ENCODE assay signal across 8 mouse cellular contexts in genomic region chr7:45361243-45361804, GRCm38 (mm10). TPM values are rescaled to one million over a fixed set of nuclear protein-coding genes. Genes with fewer than 3 reads are reported as not detected.
DNase-seq lines count a peak whose midpoint lies in the region; ATAC-seq and TF ChIP-seq lines count a peak whose summit lies in the region.

No protein-coding gene starts in this region.

- intact Hi-C loops in gastrocnemius, adult 2 months (cut with DNase I): no loop called here
- intact Hi-C loops in left cerebral cortex, postnatal 14 days (cut with DNase I): no loop called here

- no peaks in the 10 kb centered on the region for H3K9me3 ChIP-seq in intestine, embryonic 14.5 days (ENCODE audit: control insufficient read depth, low read length)

- under 1% methylated on average over 43 of the region's 43 CpGs for WGBS in intestine, embryonic 14.5 days

- no peak overlapping the region for H3K27ac ChIP-seq in gastrocnemius, adult 2 months
- H3K27ac ChIP-seq in intestine, embryonic 14.5 days (ENCODE audit: low read depth): no peak overlapping the region

- H3K36me3 ChIP-seq in intestine, embryonic 14.5 days (ENCODE audit: control insufficient read depth, insufficient read depth, low read length): no peaks in the 10 kb centered on the region

- H3K4me3 ChIP-seq in gastrocnemius, adult 2 months: peak overlapping the region; percentile 68
- H3K4me3 ChIP-seq in intestine, embryonic 14.5 days (ENCODE audit: low read depth, low read length): peak overlapping the region; percentile 48

- H3K9ac ChIP-seq in intestine, embryonic 14.5 days (ENCODE audit: low read length): peak overlapping the region; percentile 31; the same call in 1 of the 2 replicates

- peaks cover 55% of the 10 kb centered on the region for H3K27me3 ChIP-seq in intestine, embryonic 14.5 days (replicated peaks; ENCODE audit: control insufficient read depth, insufficient read depth, low read length)

- peak overlapping the region; percentile 85 for H3K4me2 ChIP-seq in intestine, embryonic 14.5 days (ENCODE audit: low read length)

- H3K4me1 ChIP-seq in intestine, embryonic 14.5 days (replicated peaks; ENCODE audit: control insufficient read depth, insufficient read depth, low read length): peaks cover 12% of the 10 kb centered on the region

- ATAC-seq in intestine, embryonic 14.5 days (replicated peaks; ENCODE audit: low FRiP score, low TSS enrichment, low read depth): peak; percentile 82
- ATAC-seq in megakaryocyte-erythroid progenitor cell, adult 5-6 weeks (replicated peaks; ENCODE audit: low FRiP score, low TSS enrichment, poor library complexity, severe bottlenecking): peak; percentile 73

- DNase-seq in R1 (ENCODE audit: low read depth, low spot score): peak; percentile 100
- DNase-seq in cerebellum, postnatal 10 days: peak; percentile 91 to 94
- peak; percentile 79 for DNase-seq in gastrocnemius, adult 2 months
- DNase-seq in intestine, embryonic 14.5 days (ENCODE audit: low spot score): peak; percentile 89
- peak; percentile 84 to 89 for DNase-seq in left cerebral cortex, postnatal 14 days (ENCODE audit: low spot score in 2 of 2)
- DNase-seq in right cerebral cortex, postnatal 10 days (ENCODE audit: low spot score in 2 of 2): peak; percentile 90 to 93
- DNase-seq in c-Kit-positive CD71-positive TER-119-positive erythroid progenitor cells, embryonic 14.5 days (ENCODE audit: low spot score): no peak

- TF ChIP-seq CTCF in gastrocnemius, adult 2 months (IDR thresholded peaks at IDR 0.05): no peak

RNA-seq across cellular contexts. Expression of gene Ppfia3, which starts 5.5 kb away (rescaled TPM):
- total RNA-seq in gastrocnemius, adult 2 months (2021): under 1 TPM; 0.08 to 0.10 TPM
- 5.5 and 5.8 TPM in 2 replicates for polyA plus RNA-seq in intestine, embryonic 14.5 days (2014; fragmentation: Nextera tagmentation; extraction: Ambion mirVana)
- 100 to 1,000 TPM; 159 to 168 TPM for total RNA-seq in left cerebral cortex, postnatal 14 days (2021)
- 0.42 TPM in 1 of 2 replicates, not detected in the other for total RNA-seq in megakaryocyte-erythroid progenitor cell, adult 5-6 weeks (2014; fragmentation: Nextera tagmentation)
- 0.80 TPM in 1 of 2 replicates, not detected in the other for total RNA-seq in megakaryocyte-erythroid progenitor cell, adult 5-6 weeks (2017)

RNA-seq across cellular contexts. Expression of gene Lin7b, which starts 9.1 kb away (rescaled TPM):
- not detected for total RNA-seq in gastrocnemius, adult 2 months (2021)
- 3.0 and 3.2 TPM in 2 replicates for polyA plus RNA-seq in intestine, embryonic 14.5 days (2014; fragmentation: Nextera tagmentation; extraction: Ambion mirVana)
- 100 to 1,000 TPM; 198 to 216 TPM for total RNA-seq in left cerebral cortex, postnatal 14 days (2021)
- total RNA-seq in megakaryocyte-erythroid progenitor cell, adult 5-6 weeks (2014; fragmentation: Nextera tagmentation): 2.4 and 2.6 TPM in 2 replicates
- not detected in 2 replicates for total RNA-seq in megakaryocyte-erythroid progenitor cell, adult 5-6 weeks (2017)

RNA-seq across cellular contexts. Expression of gene Hrc, which starts 26.2 kb away (rescaled TPM):
- 1,000 to 10,000 TPM in 1 of 2 experiments, 100 to 1,000 TPM in 1; 818 to 1,018 TPM for total RNA-seq in gastrocnemius, adult 2 months (2021)
- 0.58 and 0.63 TPM in 2 replicates for polyA plus RNA-seq in intestine, embryonic 14.5 days (2014; fragmentation: Nextera tagmentation; extraction: Ambion mirVana)
- 1 to 10 TPM in 1 of 2 experiments, under 1 TPM in 1; 0.99 to 1.2 TPM for total RNA-seq in left cerebral cortex, postnatal 14 days (2021)
- total RNA-seq in megakaryocyte-erythroid progenitor cell, adult 5-6 weeks (2014; fragmentation: Nextera tagmentation): not detected in 2 replicates
- not detected in 2 replicates for total RNA-seq in megakaryocyte-erythroid progenitor cell, adult 5-6 weeks (2017)

RNA-seq across cellular contexts. Expression of gene Trpm4, which starts 27.7 kb away (rescaled TPM):
- total RNA-seq in gastrocnemius, adult 2 months (2021): 10 to 100 TPM; 33.9 to 34.7 TPM
- polyA plus RNA-seq in intestine, embryonic 14.5 days (2014; fragmentation: Nextera tagmentation; extraction: Ambion mirVana): 18.7 and 21.3 TPM in 2 replicates
- total RNA-seq in left cerebral cortex, postnatal 14 days (2021): 10 to 100 TPM; 19.5 to 21.3 TPM
- 0.22 and 0.54 TPM in 2 replicates for total RNA-seq in megakaryocyte-erythroid progenitor cell, adult 5-6 weeks (2014; fragmentation: Nextera tagmentation)
- 0.11 TPM in 1 of 2 replicates, not detected in the other for total RNA-seq in megakaryocyte-erythroid progenitor cell, adult 5-6 weeks (2017)

RNA-seq across cellular contexts. Expression of gene Snrnp70, which starts 34.2 kb away (rescaled TPM):
- total RNA-seq in gastrocnemius, adult 2 months (2021): 10 to 100 TPM; 87.9 to 90.7 TPM
- 77.1 and 86.0 TPM in 2 replicates for polyA plus RNA-seq in intestine, embryonic 14.5 days (2014; fragmentation: Nextera tagmentation; extraction: Ambion mirVana)
- total RNA-seq in left cerebral cortex, postnatal 14 days (2021): 100 to 1,000 TPM; 373 to 398 TPM
- total RNA-seq in megakaryocyte-erythroid progenitor cell, adult 5-6 weeks (2014; fragmentation: Nextera tagmentation): 350 and 415 TPM in 2 replicates
- total RNA-seq in megakaryocyte-erythroid progenitor cell, adult 5-6 weeks (2017): 478 and 585 TPM in 2 replicates

Comparison
In these comparisons a context has a peak if more than half of its experiments do, and no peak if none do; other contexts are left out.
1. RNA of gene Ppfia3, which starts 5.5 kb away (total RNA-seq): 159 to 168 TPM in left cerebral cortex, postnatal 14 days; 0.42 to 0.80 TPM in megakaryocyte-erythroid progenitor cell, adult 5-6 weeks and 0.08 to 0.10 TPM in gastrocnemius, adult 2 months; every median in the first group is over 10 times any median in the second.
2. RNA of gene Lin7b, which starts 9.1 kb away (total RNA-seq): 198 to 216 TPM in left cerebral cortex, postnatal 14 days; 2.4 to 2.6 TPM in megakaryocyte-erythroid progenitor cell, adult 5-6 weeks and not detected in gastrocnemius, adult 2 months; every median in the first group is over 10 times any median in the second.
3. RNA of gene Hrc, which starts 26.2 kb away (total RNA-seq): 818 to 1,018 TPM in gastrocnemius, adult 2 months; 0.99 to 1.2 TPM in left cerebral cortex, postnatal 14 days and not detected in megakaryocyte-erythroid progenitor cell, adult 5-6 weeks; every median in the first group is over 100 times any median in the second.